Mouse (Mus musculus) kidney, embryonic 14.5 days (tissue): Measurements from ENCODE around the gene Cdk14. TPM values are rescaled to one million over a fixed set of nuclear protein-coding genes. Genes with fewer than 3 reads are reported as not detected.

Experiments used
- ATAC-seq: fragments of 200-750 bp; cut with Nextera tagmentation; 2 replicates; pipeline ENCODE4 v1.8.0; 2017; ENCODE audit warnings: moderate number of reproducible peaks, mild to moderate bottlenecking, moderate TSS enrichment, moderate library complexity; ENCODE audit not compliant: low FRiP score, low TSS enrichment
- H3K27ac ChIP-seq: fragments of 300-500 bp; sonication (generic); 2 replicates; pipeline ENCODE4 v1.5.1; 2014; ENCODE audit warnings: low read depth, mild to moderate bottlenecking, low read length, moderate library complexity, mixed read lengths
- H3K27me3 ChIP-seq: fragments of 300-500 bp; sonication (generic); 2 replicates; pipeline ENCODE4 v1.6.1; 2014; ENCODE audit warnings: mild to moderate bottlenecking, low read length; ENCODE audit not compliant: control insufficient read depth, insufficient read depth
- H3K36me3 ChIP-seq: fragments of 300-500 bp; sonication (generic); 2 replicates; pipeline ENCODE4 v1.6.1; 2014; ENCODE audit warnings: low read length, mixed read lengths; ENCODE audit not compliant: control insufficient read depth, insufficient read depth
- H3K4me1 ChIP-seq: fragments of 300-500 bp; sonication (generic); 2 replicates; pipeline ENCODE4 v1.6.1; 2014; ENCODE audit warnings: low read length, mixed read lengths; ENCODE audit not compliant: control insufficient read depth, insufficient read depth
- H3K4me2 ChIP-seq: fragments of 300-500 bp; sonication (generic); replicated peaks from 2 replicates; pipeline ENCODE4 v1.6.1; 2014; ENCODE audit warnings: low read depth, mild to moderate bottlenecking, low read length
- H3K4me3 ChIP-seq: fragments of 300-500 bp; sonication (generic); 2 replicates; pipeline ENCODE4 v1.5.1; 2014; ENCODE audit warnings: mild to moderate bottlenecking, low read length
- H3K9ac ChIP-seq: fragments of 300-500 bp; sonication (generic); 2 replicates; pipeline ENCODE4 v1.6.1; 2014; ENCODE audit warnings: low read depth, mild to moderate bottlenecking, low read length, moderate library complexity
- H3K9me3 ChIP-seq: fragments of 300-500 bp; sonication (generic); 2 replicates; pipeline ENCODE4 v1.6.1; 2016; ENCODE audit warnings: low read length; ENCODE audit not compliant: control insufficient read depth
- WGBS: fragments of 180-500 bp; shearing (Covaris S2); extraction: QIAGEN DNeasy Blood & Tissue Kit; methylation state at CpG from one replicate; pipeline ENCODE4 v1.1.7; 2014; 5-methylcytosine and 5-hydroxymethylcytosine counted together
- polyA plus RNA-seq: library from polyadenylated mRNA; unstranded; fragments of >200 nt; fragmentation: Nextera tagmentation; extraction: Ambion mirVana; gene quantifications from 2 replicates; pipeline ENCODE4 v1.2.1, GENCODE M21; 2014

Cdk14 gene
- polyA plus RNA-seq, 1 experiment from 2014 or later, result 18.9 TPM

- H3K4me3 ChIP-seq, result no peak overlapping the region
- no peak overlapping the region for H3K4me2 ChIP-seq
- H3K9ac ChIP-seq, result no peak overlapping the region
- H3K27ac ChIP-seq, result no peak overlapping the region; the same call in 1 of the 2 replicates
- no peak for ATAC-seq
- H3K4me1 ChIP-seq, result peaks cover 6% of the 10 kb centered on the region; the same call in 1 of the 2 replicates
- 0 out of 2 replicates have a peak, but pooled peaks cover 3% of the 10 kb centered on the region for H3K9me3 ChIP-seq
- no peaks in the 10 kb centered on the region for H3K36me3 ChIP-seq
- WGBS, result 96% methylated on average over 5 of the region's 5 CpGs
- H3K27me3 ChIP-seq, result no peaks in the 10 kb centered on the region
Observed at GRCm38 (mm10) chr5:5359370-5359769, 60.7 kb downstream of the Cdk14 start.

DNA sequence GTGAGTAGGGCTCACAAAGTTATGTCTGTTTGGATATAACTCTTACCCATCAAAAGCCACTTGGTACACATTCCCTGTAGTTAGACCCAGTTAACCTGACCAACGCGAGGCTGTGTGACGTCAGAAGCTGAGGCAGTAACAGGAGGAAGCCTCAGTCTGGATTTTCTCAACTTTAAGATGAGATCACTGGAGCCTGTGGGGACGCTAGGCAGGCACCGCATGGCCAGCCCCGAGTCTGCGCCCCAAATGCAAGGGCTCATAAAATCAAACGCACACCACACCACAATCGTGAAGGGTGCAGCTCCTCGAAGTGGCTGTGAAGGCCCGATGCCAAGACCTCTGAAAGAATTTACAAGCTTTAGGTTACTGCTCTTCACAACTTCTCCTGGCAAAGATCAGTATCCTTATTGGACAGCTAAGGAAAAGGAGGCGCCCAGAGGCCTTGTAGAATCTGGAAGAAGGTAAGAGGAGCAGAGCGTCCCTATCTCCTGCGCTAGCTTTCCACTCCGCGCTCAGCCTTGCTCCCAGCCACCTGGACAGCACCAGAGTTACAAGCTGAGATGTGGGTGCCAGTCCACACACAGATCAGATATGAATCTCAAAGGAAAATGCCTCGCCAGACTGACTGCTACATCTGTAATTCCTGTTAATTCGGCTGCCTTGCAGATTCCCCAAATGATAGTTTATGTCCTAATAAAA lies 61.9 kb downstream of the Cdk14 start:
- Histone ChIP-seq H3K4me2 (no peak overlapping the region), H3K36me3 (no peaks in the 10 kb centered on the region), H3K4me3 (no peak overlapping the region), H3K27ac (no peak overlapping the region), H3K9me3 (0 out of 2 replicates have a peak, but pooled peaks cover 3% of the 10 kb centered on the region), H3K9ac (no peak overlapping the region), H3K4me1 (peaks cover 6% of the 10 kb centered on the region; the same call in 1 of the 2 replicates), H3K27me3 (no peaks in the 10 kb centered on the region)
- 68% methylated on average over 18 of the region's 18 CpGs for WGBS
- no peak for ATAC-seq

- Histone ChIP-seq H3K9ac (no peak overlapping the region), H3K9me3 (no peaks in the 10 kb centered on the region), H3K27me3 (no peaks in the 10 kb centered on the region), H3K27ac (no peak overlapping the region), H3K4me1 (peaks cover 6% of the 10 kb centered on the region; the same call in 1 of the 2 replicates), H3K4me3 (no peak overlapping the region), H3K4me2 (no peak overlapping the region), H3K36me3 (no peaks in the 10 kb centered on the region)
- peak; percentile 79; the same call in 1 of the 2 replicates for ATAC-seq
- 9% methylated on average over 5 of the region's 5 CpGs for WGBS
Observed at GRCm38 (mm10) chr5:5354684-5355368, 65.3 kb downstream of the Cdk14 start.

- no peak overlapping the region for H3K9ac ChIP-seq
- ATAC-seq, result no peak
- H3K27ac ChIP-seq, result no peak overlapping the region
- 8% methylated on average over 1 of the region's 1 CpGs for WGBS
- H3K4me2 ChIP-seq, result no peak overlapping the region
- peaks cover 6% of the 10 kb centered on the region; the same call in 1 of the 2 replicates for H3K4me1 ChIP-seq
- H3K4me3 ChIP-seq, result no peak overlapping the region
- no peaks in the 10 kb centered on the region for H3K9me3 ChIP-seq
- no peaks in the 10 kb centered on the region for H3K36me3 ChIP-seq
- H3K27me3 ChIP-seq, result no peaks in the 10 kb centered on the region
Observed at GRCm38 (mm10) chr5:5353946-5354345, 66.2 kb downstream of the Cdk14 start.

DNA sequence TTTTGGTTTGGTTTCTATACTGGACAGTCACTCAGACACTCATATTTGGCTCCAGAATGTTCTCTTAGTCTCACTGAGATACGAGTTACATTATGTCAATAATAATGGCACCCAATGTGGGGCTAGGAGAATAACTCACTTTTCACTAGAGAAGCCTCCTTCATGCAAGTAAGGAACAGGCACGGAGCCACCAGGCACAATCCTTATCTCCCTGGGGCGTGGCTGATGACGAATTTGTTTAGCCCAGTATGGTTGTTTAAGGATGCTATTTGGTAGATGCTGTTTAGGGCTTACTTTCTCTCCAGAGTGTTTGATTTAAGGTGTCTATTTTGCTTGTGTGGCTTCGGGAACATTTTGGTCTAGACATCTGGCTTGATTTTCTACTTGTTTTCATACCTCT lies 75.5 kb downstream of the Cdk14 start:
- Histone ChIP-seq H3K4me2 (no peak overlapping the region), H3K4me3 (no peak overlapping the region), H3K36me3 (no peaks in the 10 kb centered on the region), H3K27me3 (no peaks in the 10 kb centered on the region), H3K9ac (no peak overlapping the region), H3K27ac (no peak overlapping the region), H3K4me1 (peaks cover 21% of the 10 kb centered on the region), H3K9me3 (no peaks in the 10 kb centered on the region)
- WGBS, result 91% methylated on average over 5 of the region's 5 CpGs
- ATAC-seq, result no peak

DNA sequence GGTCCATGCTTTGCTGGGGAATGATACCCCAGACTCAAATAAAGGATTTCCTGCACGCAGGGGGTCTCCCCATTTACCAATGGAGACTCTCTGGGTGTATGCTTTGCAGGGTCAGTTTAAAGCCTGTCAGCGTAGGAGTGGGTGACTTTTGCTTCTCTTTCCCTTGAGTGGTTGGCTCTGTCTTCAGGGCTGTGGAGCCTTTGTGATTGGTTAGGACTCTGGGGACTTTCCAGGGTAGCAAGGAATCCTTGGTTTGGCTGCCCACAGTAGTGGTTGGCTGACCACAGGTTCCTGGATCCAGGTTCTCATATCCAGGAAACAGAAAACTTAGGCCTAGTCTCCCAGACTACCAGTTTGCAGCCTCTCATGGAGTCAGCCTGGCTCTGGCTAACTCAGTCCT lies 76.4 kb downstream of the Cdk14 start:
- Histone ChIP-seq H3K9me3 (no peaks in the 10 kb centered on the region), H3K4me1 (peaks cover 21% of the 10 kb centered on the region), H3K27me3 (no peaks in the 10 kb centered on the region), H3K4me2 (no peak overlapping the region), H3K27ac (peak overlapping the region; percentile 67; the same call in 1 of the 2 replicates), H3K9ac (no peak overlapping the region), H3K4me3 (no peak overlapping the region), H3K36me3 (no peaks in the 10 kb centered on the region)
- 0 out of 2 replicates have a peak, but pooled peaks have one; percentile 5 for ATAC-seq
- 79% methylated on average over 2 of the region's 2 CpGs for WGBS

DNA sequence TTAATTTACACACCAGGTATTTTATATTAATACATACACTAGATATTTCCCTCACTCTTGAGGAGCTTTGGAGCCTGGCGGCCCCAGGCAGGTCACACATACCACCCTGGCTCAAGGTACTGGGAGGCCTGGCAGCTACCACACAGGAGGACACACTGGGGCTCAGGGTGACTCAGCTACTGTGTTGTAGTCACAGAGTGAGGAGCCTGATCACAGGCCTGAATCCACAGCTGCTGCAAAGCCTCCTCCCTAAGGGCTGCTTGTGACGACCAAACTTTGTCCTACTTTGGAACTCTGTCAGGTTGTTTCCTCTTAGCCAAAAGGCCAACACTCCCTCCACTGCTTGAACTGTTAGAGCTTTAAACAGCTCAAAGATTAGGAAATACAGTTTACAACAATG lies 76.8 kb downstream of the Cdk14 start:
- Histone ChIP-seq H3K9ac (no peak overlapping the region), H3K27ac (peak overlapping the region; percentile 67; the same call in 1 of the 2 replicates), H3K4me1 (peaks cover 21% of the 10 kb centered on the region), H3K36me3 (no peaks in the 10 kb centered on the region), H3K4me2 (no peak overlapping the region), H3K9me3 (no peaks in the 10 kb centered on the region), H3K4me3 (no peak overlapping the region), H3K27me3 (no peaks in the 10 kb centered on the region)
- ATAC-seq, result peak; percentile 73; the same call in 1 of the 2 replicates
- WGBS, result 37% methylated on average over 2 of the region's 2 CpGs

DNA sequence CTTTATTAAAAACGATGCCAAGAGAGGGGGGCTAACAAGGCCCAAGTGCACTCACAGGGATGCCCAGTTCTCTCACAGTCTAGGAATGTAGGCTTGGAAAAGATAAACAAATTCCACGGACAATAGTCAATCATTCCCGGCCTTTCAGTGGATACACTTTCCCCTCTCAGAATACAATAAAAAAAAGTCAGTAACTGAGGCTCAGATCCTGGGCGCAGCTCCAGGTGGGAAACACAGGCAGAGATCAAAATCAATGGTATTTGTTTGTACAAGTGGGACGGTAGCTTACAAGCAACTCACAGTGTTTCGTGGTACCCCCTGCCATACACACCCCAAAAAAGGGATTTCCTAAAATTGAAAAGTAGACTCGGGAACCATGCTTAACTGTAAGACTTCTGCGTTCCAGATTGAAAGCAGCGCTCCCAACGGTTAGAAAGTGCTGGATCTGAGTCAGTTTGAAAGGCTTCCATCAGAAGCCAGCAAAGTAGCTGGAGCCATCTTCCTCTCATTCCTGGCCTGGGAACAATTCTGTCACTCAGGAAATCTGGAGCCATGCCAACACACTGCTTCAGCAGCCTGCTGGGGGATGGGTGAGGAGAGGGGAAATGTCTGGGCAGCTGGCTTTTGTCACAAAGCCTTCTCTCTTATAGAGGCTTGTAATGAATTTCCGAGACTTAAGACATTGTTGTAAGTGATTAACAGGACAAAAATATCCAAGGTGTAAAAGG lies 77.5 kb downstream of the Cdk14 start:
- 47% methylated on average over 11 of the region's 11 CpGs for WGBS
- peak overlapping the region; percentile 30; the same call in 1 of the 2 replicates for H3K27ac ChIP-seq

More for the DNA sequence above, 77.5 kb downstream of the Cdk14 start:
- H3K4me3 ChIP-seq, result no peak overlapping the region
- ATAC-seq, result peak; percentile 84; the same call in 1 of the 2 replicates
- H3K4me2 ChIP-seq, result no peak overlapping the region; the same call in 1 of the 2 replicates
- H3K36me3 ChIP-seq, result no peaks in the 10 kb centered on the region
- no peak overlapping the region for H3K9ac ChIP-seq
- H3K4me1 ChIP-seq, result peaks cover 21% of the 10 kb centered on the region
- H3K27me3 ChIP-seq, result no peaks in the 10 kb centered on the region
- no peaks in the 10 kb centered on the region for H3K9me3 ChIP-seq
